Mouse (Mus musculus): ENCODE results near the gene Galnt17. TPM values are rescaled to one million over a fixed set of nuclear protein-coding genes. Genes with fewer than 3 reads are reported as not detected.

Gene Galnt17
- 1.0 and 1.2 TPM in 2 replicates for polyA plus RNA-seq (2016; fragmentation: Nextera tagmentation; extraction: Ambion mirVana)

DNA sequence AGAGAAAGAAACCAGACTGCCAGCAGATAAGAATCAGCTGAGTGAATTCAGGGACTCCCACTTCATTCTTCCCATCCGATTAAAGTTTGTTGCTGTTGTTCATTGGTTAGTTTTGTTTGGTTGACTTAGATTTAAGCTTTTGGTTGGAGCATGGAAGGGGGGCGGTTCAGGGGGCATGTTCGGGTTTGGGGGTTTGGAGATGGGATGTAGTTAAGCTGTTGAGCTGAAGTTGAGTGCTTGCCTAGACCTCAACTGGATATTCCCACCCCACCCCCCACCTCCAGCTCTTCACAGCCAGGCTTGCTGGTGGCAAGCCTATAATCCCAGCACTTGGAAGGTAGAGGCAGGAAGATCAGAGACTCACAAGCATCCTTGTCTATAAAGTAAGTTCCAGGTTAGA lies at the start of gene Galnt17:
Gene Galnt17, minus strand, starts transcription at position 101 of the 400 bp plus-strand sequence.
- peak within 1 kb of the TSS; percentile 79 for H3K27ac ChIP-seq
- H3K4me1 ChIP-seq: peaks cover 24% of the 10 kb centered on the region
- H3K27me3 ChIP-seq (ENCODE audit: low read depth, poor library complexity, severe bottlenecking): peaks cover 40% of the 10 kb centered on the region
- H3K9me3 ChIP-seq (replicated peaks): no peaks in the 10 kb centered on the region
- no peak for DNase-seq (ENCODE audit: low spot score)
- H3K36me3 ChIP-seq: no peaks in the 10 kb centered on the region
- WGBS: 57% methylated on average over 3 of the region's 3 CpGs
- peak within 1 kb of the TSS; percentile 79 for H3K4me3 ChIP-seq

DNA sequence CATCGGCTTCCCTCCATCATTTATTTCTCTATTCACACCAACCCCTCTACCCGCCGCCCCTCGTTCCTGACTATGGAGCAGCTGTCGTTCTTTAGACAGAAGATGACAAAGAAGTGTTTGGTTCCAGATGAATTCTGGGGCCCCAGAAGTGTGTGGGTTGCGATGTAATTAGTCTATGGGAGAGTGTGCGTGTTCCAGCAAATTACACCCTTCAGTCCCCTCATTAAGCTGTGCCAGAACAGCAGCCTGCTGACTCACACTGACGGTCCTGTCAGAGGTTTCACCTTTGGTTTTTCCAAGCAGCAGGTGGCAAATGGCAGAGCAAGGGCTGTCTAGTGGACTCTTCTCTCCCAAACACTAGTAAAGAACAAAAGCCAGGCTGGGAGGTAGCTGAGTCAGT lies 26.2 kb upstream of the Galnt17 start:
- Histone ChIP-seq H3K4me1 (no peaks in the 10 kb centered on the region), H3K4me3 (no peak overlapping the region), H3K27ac (no peak overlapping the region), H3K36me3 (no peaks in the 10 kb centered on the region), H3K9me3 (replicated peaks) (no peaks in the 10 kb centered on the region), H3K27me3 (ENCODE audit: low read depth, poor library complexity, severe bottlenecking) (no peaks in the 10 kb centered on the region)
- WGBS: 83% methylated on average over 8 of the region's 8 CpGs
- no peak for DNase-seq (ENCODE audit: low spot score)

DNA sequence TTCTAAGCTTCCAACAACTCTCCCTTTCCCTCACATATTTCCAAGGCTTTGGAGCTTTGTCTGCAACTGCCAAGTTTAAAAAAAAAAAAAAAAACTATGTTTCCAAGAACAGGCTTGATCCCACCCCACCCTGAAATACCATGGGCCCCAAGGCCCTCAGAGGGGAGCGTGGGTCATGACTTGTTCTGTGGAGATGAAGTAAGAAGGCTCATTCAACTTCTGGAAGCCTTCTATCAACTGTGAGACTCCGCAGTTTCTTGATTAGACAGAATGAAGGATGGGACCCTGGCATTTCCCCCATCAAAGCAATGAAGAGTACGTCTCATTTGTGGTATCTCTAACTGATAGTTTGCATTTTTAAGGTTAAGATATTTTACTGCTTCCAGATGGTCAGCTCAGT lies 13.0 kb upstream of the Galnt17 start:
- H3K9me3 ChIP-seq (replicated peaks): no peaks in the 10 kb centered on the region
- H3K4me3 ChIP-seq: no peak overlapping the region
- no peak for DNase-seq (ENCODE audit: low spot score)
- peaks cover 11% of the 10 kb centered on the region for H3K4me1 ChIP-seq
- H3K27me3 ChIP-seq (ENCODE audit: low read depth, poor library complexity, severe bottlenecking): no peaks in the 10 kb centered on the region
- 34% methylated on average over 3 of the region's 3 CpGs for WGBS
- no peaks in the 10 kb centered on the region for H3K36me3 ChIP-seq
- H3K27ac ChIP-seq: no peak overlapping the region

DNA sequence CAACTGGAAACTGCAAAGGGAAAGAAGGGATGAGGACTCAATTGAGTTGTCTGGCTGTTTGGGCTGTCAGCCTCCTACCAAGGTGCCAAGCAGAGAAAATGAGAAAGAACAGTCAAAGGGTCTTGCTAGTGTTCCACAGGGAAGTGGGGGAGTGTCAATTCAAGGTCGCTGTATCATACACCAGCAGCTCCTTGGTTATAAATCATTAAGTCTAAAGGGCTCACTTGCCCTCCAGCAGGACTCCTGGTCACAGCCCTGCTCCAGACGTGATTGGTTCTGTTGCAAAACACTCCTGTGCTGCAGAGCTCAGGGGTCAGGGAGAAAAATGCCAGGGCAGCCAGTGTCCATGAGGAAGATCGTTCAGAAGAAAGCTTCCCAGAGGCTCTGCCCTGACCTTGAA lies 11.3 kb upstream of the Galnt17 start:
- Histone ChIP-seq H3K27me3 (ENCODE audit: low read depth, poor library complexity, severe bottlenecking) (no peaks in the 10 kb centered on the region), H3K4me1 (peaks cover 14% of the 10 kb centered on the region), H3K27ac (no peak overlapping the region), H3K4me3 (no peak overlapping the region), H3K36me3 (no peaks in the 10 kb centered on the region), H3K9me3 (replicated peaks) (no peaks in the 10 kb centered on the region)
- DNase-seq (ENCODE audit: low spot score): no peak
- 12% methylated on average over 3 of the region's 3 CpGs for WGBS

DNA sequence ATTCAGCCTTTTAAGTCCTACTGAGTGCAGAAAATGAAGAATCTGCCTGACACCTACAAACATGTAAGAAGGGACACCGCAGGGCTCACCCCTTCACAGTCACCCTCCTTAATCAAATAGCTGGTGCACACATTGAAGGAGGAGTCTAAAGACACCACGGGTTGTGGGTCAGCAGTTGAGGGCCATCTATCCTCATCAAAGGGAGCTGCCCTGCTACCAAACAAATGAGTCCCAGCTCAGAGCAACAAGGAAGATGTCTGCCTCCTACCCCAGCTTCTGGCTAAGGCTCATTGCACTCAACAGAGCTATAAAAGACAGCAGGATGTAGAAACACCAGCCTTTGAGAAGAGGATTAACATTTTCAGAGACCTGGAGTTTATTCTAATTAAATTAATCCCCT lies 10.8 kb upstream of the Galnt17 start:
- Histone ChIP-seq H3K36me3 (no peaks in the 10 kb centered on the region), H3K27me3 (ENCODE audit: low read depth, poor library complexity, severe bottlenecking) (no peaks in the 10 kb centered on the region), H3K27ac (no peak overlapping the region), H3K4me1 (peaks cover 14% of the 10 kb centered on the region), H3K9me3 (replicated peaks) (no peaks in the 10 kb centered on the region), H3K4me3 (no peak overlapping the region)
- no peak for DNase-seq (ENCODE audit: low spot score)
- 32% methylated on average over 2 of the region's 2 CpGs for WGBS

DNA sequence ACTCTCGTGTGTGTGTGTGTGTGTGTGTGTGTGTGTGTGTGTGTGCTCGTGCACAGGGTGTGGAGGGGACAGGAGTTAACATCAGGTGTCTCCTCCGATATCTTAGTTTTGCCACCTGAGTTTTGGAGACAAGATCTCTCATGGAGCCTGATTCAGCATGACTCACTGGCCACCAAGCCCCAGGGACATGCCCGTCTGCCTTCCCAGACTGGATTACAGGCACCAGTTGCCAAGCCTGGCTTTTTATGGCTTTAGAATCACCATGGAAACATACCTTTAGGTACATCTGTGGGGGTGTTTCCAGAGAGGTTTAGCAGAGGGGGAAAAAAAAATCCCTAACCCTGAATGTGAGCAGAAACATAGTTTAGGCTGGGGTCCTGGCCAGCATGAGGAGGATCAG lies 6.7 kb upstream of the Galnt17 start:
- WGBS: 79% methylated on average over 4 of the region's 4 CpGs
- Histone ChIP-seq H3K4me3 (no peak overlapping the region), H3K4me1 (peaks cover 14% of the 10 kb centered on the region), H3K27me3 (ENCODE audit: low read depth, poor library complexity, severe bottlenecking) (no peaks in the 10 kb centered on the region), H3K36me3 (no peaks in the 10 kb centered on the region), H3K27ac (no peak overlapping the region), H3K9me3 (replicated peaks) (no peaks in the 10 kb centered on the region)
- DNase-seq (ENCODE audit: low spot score): no peak

DNA sequence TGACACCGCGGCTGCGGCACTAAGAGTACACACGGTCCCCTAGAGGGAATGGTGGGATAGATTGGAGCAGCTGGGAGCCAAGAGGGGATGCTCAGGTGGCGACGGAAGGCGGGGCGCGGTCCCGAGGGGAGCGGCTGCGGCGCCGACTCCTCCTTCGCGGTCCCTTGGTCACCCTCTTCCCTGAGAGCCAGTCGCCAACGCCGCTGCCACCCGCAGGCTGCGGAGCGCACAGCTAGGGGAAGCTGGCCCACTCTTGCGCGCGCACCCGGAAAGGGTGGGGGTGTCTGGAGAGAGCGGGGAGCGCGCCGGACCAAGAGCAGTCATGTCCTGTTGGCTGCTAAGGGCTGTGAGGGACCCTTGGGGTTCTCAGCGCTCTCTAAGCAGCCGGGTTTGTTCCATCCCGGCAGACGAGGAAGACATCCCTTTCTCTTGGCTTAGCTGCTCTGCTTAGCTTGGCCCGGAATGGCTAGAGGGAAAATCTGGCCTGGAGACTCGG lies 593 bp downstream of the Galnt17 start:
- Histone ChIP-seq H3K27me3 (ENCODE audit: low read depth, poor library complexity, severe bottlenecking) (peaks cover 41% of the 10 kb centered on the region), H3K4me3 (peak overlapping the region; percentile 79), H3K9me3 (replicated peaks) (no peaks in the 10 kb centered on the region), H3K36me3 (no peaks in the 10 kb centered on the region), H3K4me1 (peaks cover 24% of the 10 kb centered on the region), H3K27ac (peak overlapping the region; percentile 79)
- peak; percentile 91 for DNase-seq (ENCODE audit: low spot score)
- WGBS: 0% methylated on average over 36 of the region's 36 CpGs

DNA sequence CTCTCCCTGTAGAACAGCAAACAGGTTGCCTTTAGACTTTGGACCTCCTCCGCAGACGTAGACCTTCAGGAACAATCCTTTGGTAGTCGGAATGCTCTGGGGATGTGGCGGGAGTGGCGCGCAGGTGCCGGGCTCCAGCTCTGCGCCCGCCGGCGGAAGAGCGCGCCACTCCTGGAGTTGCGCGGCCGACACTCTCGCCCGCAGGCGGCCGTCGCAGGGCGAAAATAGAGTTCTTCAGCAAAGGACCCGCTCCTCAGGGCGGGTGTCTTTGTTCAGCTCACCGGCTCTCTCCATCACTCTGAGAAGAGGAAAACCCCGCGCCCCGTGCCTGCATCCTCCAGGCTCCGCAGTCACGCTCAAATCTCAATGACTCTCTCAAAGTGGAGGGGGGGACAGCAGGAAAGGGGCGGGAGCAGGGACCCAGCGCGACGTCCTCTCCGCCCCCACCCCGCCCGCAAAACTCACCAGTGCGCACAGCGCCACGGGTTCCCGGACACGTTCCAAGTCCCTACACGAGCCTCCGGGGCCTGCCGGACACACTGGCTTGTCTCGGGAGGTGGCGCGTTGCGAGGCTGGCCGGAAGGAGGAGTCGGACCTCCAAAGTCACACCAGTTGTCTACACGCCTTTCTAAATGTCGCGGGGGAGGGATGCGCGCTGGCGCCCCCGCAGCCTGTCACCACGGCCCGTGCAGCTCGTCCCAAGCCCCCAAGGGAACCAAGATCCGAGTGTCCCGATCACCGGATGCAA lies 1.2 kb downstream of the Galnt17 start:
- Histone ChIP-seq H3K36me3 (no peaks in the 10 kb centered on the region), H3K4me1 (peaks cover 24% of the 10 kb centered on the region), H3K9me3 (replicated peaks) (no peaks in the 10 kb centered on the region), H3K27me3 (ENCODE audit: low read depth, poor library complexity, severe bottlenecking) (peaks cover 46% of the 10 kb centered on the region), H3K27ac (peak overlapping the region; percentile 79), H3K4me3 (peak overlapping the region; percentile 79)
- under 1% methylated on average over 64 of the region's 64 CpGs for WGBS
- peak; percentile 72 for DNase-seq (ENCODE audit: low spot score)

DNA sequence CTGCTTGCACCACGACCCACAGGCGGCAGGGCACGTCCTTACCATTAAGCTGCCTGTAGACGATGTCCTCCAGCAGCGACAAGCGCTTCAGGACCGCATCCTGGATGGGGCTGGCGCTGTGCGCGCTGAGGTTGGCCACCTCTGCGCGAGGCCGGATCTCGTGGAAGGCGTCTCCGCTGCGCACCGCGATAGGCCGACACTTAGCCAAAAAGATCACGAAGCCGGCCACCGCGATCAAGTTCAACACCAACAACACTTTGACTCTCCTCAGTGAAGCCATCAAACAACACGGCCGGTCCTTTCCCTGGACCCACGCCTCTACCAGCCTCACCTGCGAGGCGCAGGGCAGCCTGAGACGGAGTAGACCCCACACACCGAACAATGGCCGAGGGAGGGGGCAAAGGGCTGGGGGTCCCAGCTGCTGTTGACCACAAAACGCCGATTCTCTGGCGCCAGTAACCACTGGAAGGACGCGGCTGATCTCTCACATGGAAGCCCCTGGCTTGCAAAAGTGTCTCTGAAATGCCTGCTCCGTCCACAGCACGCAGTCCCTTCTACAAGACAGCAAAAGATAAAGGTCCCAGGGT lies 1.9 kb downstream of the Galnt17 start:
- DNase-seq (ENCODE audit: low spot score): peak; percentile 64
- WGBS: under 1% methylated on average over 39 of the region's 39 CpGs
- Histone ChIP-seq H3K9me3 (replicated peaks) (no peaks in the 10 kb centered on the region), H3K36me3 (no peaks in the 10 kb centered on the region), H3K4me1 (peaks cover 24% of the 10 kb centered on the region), H3K27me3 (ENCODE audit: low read depth, poor library complexity, severe bottlenecking) (peaks cover 46% of the 10 kb centered on the region), H3K27ac (0 out of 2 replicates have a peak overlapping the region, but pooled peaks have one; percentile 79), H3K4me3 (peak overlapping the region; percentile 79)

DNA sequence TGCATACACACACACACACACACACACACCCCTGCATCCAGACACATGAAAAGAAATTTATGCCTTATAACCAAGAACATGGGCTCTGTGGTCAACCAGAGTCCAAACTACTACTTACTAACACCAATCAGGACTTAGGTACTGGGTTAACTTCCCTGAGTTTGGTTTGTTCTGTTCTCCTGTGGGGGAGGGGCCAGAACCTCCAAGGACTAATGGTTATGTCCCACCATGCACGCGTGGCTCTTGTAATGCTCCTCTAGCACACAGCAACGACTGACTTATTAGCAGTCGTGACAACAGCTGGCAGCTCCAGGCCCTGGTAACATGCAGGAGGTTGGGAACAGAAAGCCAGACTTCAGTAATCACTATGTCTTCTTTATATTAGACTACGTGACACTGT lies 3.1 kb downstream of the Galnt17 start:
- Histone ChIP-seq H3K27me3 (ENCODE audit: low read depth, poor library complexity, severe bottlenecking) (peaks cover 46% of the 10 kb centered on the region), H3K36me3 (no peaks in the 10 kb centered on the region), H3K9me3 (replicated peaks) (no peaks in the 10 kb centered on the region), H3K27ac (no peak overlapping the region), H3K4me3 (no peak overlapping the region), H3K4me1 (peaks cover 24% of the 10 kb centered on the region)
- DNase-seq (ENCODE audit: low spot score): no peak
- 56% methylated on average over 5 of the region's 5 CpGs for WGBS

DNA sequence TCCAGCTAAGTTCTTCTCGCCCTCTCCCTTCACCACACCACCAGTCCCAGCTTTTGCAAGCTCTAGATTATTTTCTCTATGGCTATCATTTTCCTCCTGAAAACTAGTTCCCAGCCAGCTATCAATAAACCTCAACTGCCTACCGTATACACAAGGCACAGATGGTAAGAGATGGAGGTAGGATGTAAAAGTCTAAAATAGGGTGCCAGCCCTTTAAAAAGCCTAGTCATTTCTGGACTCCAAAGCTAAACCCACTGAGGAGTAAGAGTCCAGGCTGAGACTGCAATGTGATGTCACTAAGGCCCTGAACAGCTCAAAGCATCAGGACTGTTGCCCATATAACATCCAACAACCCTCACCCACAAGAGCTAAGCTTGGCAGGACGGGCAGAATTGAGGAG lies 6.8 kb downstream of the Galnt17 start:
- WGBS: 91% methylated on average over 3 of the region's 3 CpGs
- H3K4me3 ChIP-seq: no peak overlapping the region

DNA sequence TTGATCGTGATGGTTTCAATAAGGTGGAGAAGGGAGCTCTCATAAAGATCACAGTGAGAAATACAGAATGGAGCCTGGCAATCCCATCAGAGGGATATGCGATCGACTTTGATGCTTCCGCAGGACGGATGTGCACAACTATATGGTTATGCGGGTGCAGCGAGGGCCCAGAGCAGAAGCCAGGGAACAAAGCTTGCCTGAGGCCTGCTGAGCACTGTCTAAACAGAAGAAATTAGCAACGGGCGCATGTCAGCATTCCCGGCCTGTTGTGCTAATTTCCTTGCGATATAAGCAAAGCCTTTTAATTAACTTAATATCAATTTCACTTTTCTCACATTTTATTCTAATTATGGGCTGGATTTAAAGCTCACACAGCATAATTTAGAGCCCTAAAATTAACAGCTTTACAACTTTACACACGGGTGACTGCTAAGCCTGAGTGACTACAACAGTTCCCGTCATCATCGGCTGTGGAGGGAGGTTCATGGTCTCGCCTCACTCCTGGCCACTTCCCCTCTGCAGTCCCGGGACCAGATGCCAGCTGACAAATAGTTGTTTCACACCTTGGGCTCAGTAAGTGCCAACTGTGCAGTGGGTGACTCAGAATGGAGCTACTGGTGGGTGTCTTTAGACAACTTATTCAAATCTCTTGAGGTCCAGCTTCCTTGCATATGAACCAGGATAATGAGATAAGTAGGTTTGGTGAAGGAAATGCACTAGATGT lies 14.4 kb downstream of the Galnt17 start:
- DNase-seq (ENCODE audit: low spot score): no peak
- Histone ChIP-seq H3K27ac (no peak overlapping the region), H3K9me3 (replicated peaks) (no peaks in the 10 kb centered on the region), H3K36me3 (no peaks in the 10 kb centered on the region), H3K4me3 (no peak overlapping the region), H3K27me3 (ENCODE audit: low read depth, poor library complexity, severe bottlenecking) (no peaks in the 10 kb centered on the region), H3K4me1 (no peaks in the 10 kb centered on the region)
- 82% methylated on average over 16 of the region's 16 CpGs for WGBS

More for the DNA sequence above, 6.8 kb downstream of the Galnt17 start:
- H3K4me1 ChIP-seq: peaks cover 11% of the 10 kb centered on the region
- peaks cover 36% of the 10 kb centered on the region for H3K27me3 ChIP-seq (ENCODE audit: low read depth, poor library complexity, severe bottlenecking)
- no peaks in the 10 kb centered on the region for H3K9me3 ChIP-seq (replicated peaks)
- no peaks in the 10 kb centered on the region for H3K36me3 ChIP-seq
- no peak for DNase-seq (ENCODE audit: low spot score)
- H3K27ac ChIP-seq: no peak overlapping the region

DNA sequence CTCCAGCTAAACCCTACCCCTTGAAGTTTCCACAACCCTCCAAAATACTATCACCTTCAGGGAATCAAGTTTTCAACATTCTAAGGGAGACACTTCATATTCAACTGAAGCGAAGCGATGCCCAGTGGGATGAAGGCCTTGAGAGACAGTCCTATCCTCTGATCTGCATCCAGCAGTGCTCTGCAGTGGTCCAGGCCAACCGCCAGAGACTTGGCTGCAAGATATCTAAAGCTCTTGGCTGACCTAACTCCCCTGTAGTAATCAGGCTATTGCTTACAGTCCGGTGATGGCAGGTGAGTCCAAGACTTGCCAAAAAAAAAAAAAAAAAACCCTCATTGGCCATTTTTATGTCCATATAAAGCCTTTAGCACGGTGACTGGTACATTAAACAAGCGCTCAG lies 21.2 kb downstream of the Galnt17 start:
- 88% methylated on average over 6 of the region's 6 CpGs for WGBS
- no peaks in the 10 kb centered on the region for H3K4me1 ChIP-seq
- no peak for DNase-seq (ENCODE audit: low spot score)
- H3K36me3 ChIP-seq: no peaks in the 10 kb centered on the region
- H3K9me3 ChIP-seq (replicated peaks): no peaks in the 10 kb centered on the region
- no peak overlapping the region; the same call in 1 of the 2 replicates for H3K27ac ChIP-seq
- H3K27me3 ChIP-seq (ENCODE audit: low read depth, poor library complexity, severe bottlenecking): no peaks in the 10 kb centered on the region
- H3K4me3 ChIP-seq: no peak overlapping the region
